Mouse (Mus musculus) heart, adult 9 months (tissue): ENCODE measurements around the gene Foxp4.

Source experiments
- DNase-seq, 2 experiments: peaks; one replicate each; pipeline ENCODE4 v3.0.0; 2022; ENCODE audit warnings: low spot score in 2 of 2

Gene Foxp4

DNA sequence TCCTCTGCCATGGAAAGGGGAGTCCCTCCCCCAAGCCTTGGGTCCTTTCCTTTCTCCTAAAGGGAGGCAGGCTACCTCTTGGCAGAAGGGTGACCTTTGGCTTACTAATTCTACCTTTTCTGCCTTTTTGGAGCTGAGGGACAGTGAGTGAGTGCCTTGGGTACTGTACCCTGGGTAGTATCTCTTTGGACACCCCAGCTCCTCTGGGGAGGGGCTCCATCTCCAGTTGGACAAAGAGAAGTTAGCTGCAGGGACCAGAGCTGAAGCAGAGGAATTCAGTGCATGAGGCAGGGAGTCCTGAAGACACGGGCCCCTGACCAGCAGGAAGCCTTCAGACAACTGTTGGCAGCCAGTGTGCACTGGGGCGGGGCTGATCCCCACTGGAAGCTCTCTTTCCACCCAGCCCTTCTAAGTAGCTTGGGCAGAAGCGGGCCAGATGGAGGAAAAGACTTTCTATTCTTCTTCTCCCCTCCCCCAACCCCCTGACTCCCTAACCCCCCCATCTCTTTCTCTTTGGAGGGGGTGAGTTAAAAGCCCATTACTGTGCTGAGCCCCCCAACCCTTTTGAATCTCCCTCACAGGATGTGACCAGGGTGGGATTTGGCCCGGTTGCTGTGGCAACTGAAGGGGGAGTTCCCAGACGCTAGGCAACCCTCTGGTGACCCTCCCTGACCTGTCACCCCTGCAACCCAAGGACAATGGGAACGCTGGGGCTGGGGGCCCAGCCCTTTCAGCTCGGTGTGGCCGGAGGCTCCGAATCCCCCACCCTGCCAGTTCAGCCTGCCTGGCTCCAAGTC lies 26.3 kb downstream of the Foxp4 start:
- DNase-seq = peak; percentile 68 to 72

- DNase-seq = no peak
These were observed 34.7 kb downstream of the Foxp4 start for GRCm38 (mm10) chr17:47889727-47890126.

GRCm38 (mm10) chr17:47889267-47889666 lies 35.2 kb downstream of the Foxp4 start:
- DNase-seq = no peak

DNA sequence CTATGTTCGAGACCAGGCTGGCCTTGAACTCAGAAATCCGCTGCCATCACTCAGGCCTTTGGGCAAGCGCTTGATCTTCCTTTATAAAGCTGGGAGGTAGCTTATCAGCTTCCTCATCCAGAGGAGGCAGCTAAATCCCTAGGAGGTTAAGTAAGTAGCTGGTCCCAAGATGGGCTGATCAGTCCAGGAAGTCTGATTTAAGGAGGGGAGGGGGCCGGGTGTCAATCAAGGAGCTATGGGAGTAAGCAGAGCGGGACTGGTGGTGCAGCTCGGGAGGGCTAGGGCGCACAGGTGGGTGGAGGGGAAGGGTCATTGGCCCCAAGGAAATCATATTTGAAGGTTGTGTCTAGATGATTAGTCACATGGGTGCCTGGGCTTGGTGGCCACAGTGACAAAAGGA lies 35.8 kb downstream of the Foxp4 start:
- no peak for DNase-seq

DNA sequence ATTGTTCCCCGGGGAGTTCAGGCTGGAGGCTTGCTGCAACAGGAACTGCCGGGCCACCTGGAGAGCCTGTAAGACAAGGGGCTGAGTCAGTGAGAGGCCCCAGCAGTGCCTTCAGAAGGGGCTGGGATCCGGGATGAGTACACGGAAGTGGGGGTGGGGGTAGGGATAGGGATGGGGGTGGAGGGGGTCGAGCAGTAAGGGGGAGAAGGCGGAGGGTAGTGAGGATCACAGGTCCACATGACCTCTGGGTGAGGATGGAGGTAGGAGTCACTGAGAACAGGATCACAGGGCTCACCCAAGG lies 36.3 kb downstream of the Foxp4 start:
- no peak for DNase-seq

DNA sequence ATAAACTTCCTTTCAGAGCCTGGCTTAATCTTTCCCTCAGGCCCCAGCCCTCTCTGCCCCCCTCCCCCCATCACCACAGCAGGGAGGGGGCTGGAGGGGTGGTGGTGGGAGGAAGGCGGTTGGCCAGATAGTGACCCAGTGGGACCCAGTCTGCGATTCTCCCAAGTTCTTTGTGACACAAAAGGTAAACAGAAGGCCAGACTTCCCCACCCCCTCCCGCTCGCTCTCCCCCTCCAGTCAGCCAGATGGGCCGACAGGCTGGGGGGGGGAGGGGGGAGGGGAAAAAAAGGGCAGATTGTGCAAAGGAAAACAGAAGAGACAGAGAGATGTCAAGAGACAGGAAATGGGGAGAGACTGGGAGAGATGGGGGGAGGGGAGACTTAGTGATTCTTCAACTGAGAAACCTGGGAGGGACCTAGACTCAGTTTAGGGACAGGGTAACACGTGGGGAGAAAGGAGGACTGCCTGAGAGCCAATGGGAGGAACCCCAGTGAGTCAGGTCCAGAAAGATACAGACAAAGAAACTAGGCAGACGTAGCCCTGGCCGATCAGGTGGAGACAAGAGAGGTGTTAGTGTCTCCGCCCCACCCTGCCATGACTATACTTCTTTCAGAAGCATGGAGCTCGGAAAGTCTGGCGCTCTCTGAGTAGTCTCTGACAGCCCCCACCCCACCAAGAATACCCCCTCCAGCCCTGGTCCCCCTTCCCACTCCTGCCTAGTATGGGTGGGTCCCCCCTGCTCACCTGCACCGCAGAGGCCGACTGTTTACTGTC lies 36.9 kb downstream of the Foxp4 start:
- no peak for DNase-seq

GRCm38 (mm10) chr17:47883099-47883498 lies 41.3 kb downstream of the Foxp4 start:
- DNase-seq = no peak

GRCm38 (mm10) chr17:47881330-47881729 lies 43.1 kb downstream of the Foxp4 start:
- DNase-seq = no peak

- DNase-seq = no peak
These were observed 45.2 kb downstream of the Foxp4 start for GRCm38 (mm10) chr17:47879207-47879606.

GRCm38 (mm10) chr17:47878378-47879089 lies 45.9 kb downstream of the Foxp4 start:
- no peak for DNase-seq

DNA sequence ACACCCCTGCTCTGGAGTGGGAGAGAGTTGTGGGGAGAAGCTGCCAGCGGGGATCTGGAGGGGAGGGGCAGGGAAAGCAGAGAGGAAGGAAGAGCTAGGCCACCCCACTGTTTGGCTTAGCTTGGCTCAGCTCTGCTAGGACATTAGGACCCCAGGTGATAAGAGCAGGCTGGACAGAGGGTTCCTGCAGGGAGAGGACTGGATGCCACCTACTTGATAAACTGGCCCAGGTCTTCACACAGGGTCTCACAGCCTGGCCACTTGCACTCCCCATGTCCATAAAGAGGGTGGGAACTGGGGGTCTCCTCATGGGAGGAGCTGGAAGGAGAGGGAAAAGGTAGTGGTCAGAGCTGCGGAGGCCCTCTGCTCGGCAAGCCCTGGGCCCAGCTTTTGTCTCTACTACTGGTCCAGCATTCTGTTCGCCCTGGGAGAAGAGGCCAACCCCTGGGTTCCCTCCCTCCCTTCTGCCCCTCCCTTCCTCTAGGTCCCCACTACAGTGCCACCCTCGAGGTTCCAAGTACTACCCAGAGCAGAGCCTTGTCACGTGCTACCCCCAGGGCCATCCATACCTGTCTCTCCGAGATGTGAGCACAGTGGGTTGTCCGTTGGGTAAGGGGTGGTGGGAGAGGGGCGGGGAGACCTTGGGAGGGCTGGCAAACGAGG lies 46.6 kb downstream of the Foxp4 start:
- DNase-seq = no peak

- no peak for DNase-seq
These were observed 47.4 kb downstream of the Foxp4 start for GRCm38 (mm10) chr17:47876776-47877714.

DNA sequence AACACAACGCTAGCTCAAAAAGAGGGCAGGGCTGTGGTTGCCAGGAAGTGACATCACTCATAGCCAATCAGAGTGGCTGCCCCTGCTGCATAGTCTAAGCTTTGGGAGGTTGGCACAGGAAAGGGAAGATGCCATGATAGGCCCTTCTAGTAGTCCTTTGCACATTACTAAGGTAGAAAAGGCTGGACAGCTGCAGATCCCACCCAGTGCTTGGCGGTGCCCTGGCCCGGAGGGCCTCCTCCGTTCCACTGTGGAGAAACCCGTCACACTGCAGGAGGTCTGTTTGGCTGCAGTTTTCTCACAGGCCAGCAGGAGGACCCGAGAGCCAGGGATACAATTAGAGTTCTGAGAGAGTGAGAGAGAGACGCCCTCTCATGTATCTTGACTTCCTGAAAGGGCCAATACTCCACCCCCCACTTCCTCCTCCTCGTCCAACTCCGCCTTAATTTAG lies 51.1 kb downstream of the Foxp4 start:
- DNase-seq = peak; percentile 80 to 87

DNA sequence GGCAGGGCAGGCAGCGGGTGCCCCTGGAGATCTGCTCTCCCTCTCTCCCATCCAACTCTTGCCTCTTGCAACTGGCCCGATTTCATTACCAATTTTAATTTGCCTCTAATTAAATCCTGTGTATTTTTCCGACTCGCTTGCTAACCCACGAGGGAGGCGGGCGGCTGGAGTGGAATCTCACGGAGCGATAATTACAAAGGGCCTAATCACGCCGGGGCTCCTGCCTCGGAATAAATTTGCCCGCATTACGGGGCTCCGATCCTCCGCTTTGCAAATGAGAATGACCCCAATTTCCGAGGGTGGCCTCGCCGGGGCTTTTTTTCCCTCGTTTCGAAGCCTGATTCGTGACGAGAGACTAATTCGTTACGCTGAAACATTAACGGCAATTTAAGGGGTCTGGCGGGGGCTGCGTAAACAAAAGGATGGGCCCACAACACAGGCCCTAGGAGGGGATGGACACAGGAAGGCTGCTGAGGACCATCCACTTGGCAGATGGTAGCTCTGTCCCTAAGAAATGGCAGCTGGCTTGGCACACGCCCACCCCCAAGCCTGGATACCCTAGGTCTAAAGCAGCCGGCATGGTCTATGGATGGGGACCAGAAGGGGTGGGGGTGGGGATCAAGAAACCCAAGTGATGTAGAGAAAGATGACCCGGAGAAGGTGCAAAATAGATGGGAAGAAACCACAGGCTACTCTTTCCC lies 52.0 kb downstream of the Foxp4 start:
- DNase-seq = no peak

- DNase-seq = no peak
These were observed 54.6 kb downstream of the Foxp4 start for GRCm38 (mm10) chr17:47869874-47870273.

- no peak for DNase-seq
These were observed 58.4 kb downstream of the Foxp4 start for GRCm38 (mm10) chr17:47866037-47866436.

- DNase-seq = peak; percentile 68 to 77
These were observed 59.9 kb downstream of the Foxp4 start for GRCm38 (mm10) chr17:47864496-47864895.

- DNase-seq = no peak
These were observed 61.0 kb downstream of the Foxp4 start for GRCm38 (mm10) chr17:47863437-47863836.

DNA sequence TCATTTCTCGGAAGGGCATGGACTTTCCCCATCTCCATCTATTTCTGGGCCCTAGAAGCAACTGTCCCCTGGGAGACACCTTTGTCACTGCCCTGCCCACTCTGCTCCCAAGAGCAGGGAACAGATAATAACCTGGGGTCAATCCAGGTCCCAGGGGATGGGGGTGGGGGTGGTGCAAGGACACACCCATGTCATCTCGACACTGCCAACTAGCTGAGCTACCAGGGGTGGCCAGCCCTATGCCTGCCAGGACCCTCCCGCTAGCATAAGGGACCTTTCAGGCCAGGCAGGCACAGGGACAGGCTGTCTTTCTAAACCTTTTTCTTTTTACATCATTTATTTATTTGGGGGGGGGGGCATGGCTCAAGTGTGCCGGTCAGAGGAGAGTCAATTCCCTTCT lies 61.4 kb downstream of the Foxp4 start:
- no peak for DNase-seq

GRCm38 (mm10) chr17:47855544-47855943 lies 68.9 kb downstream of the Foxp4 start:
- DNase-seq = no peak
